Mouse (Mus musculus) lung, adult 2 months (tissue): ENCODE results near the gene Gja3.

ENCODE experiments used
- CTCF ChIP-seq: fragments of 200-500 bp; IDR thresholded peaks from 2 replicates; pipeline ENCODE4 v1.5.1; 2011; ENCODE audit warnings: mild to moderate bottlenecking, low read length, control low read depth; ENCODE audit not compliant: insufficient read depth
- POLR2A ChIP-seq: fragments of 200-500 bp; IDR thresholded peaks from 2 replicates; pipeline ENCODE4 v1.6.1; 2011; ENCODE audit warnings: low read depth, mild to moderate bottlenecking, control low read depth, low read length, borderline replicate concordance; ENCODE audit errors: extremely low read depth

GRCm38 (mm10) chr14:57090001-57090400, 32.1 kb upstream of the Gja3 start:
- TF ChIP-seq CTCF: no peak
- no peak for TF ChIP-seq POLR2A
